Mouse (Mus musculus): Measurements from ENCODE around the gene Zfp617.
"Not testable (repeated sequence)": the region's sequence is repeated elsewhere in the genome, so short reads cannot be mapped to it uniquely, and the experiment has no call there.

Zfp617 gene

DNA sequence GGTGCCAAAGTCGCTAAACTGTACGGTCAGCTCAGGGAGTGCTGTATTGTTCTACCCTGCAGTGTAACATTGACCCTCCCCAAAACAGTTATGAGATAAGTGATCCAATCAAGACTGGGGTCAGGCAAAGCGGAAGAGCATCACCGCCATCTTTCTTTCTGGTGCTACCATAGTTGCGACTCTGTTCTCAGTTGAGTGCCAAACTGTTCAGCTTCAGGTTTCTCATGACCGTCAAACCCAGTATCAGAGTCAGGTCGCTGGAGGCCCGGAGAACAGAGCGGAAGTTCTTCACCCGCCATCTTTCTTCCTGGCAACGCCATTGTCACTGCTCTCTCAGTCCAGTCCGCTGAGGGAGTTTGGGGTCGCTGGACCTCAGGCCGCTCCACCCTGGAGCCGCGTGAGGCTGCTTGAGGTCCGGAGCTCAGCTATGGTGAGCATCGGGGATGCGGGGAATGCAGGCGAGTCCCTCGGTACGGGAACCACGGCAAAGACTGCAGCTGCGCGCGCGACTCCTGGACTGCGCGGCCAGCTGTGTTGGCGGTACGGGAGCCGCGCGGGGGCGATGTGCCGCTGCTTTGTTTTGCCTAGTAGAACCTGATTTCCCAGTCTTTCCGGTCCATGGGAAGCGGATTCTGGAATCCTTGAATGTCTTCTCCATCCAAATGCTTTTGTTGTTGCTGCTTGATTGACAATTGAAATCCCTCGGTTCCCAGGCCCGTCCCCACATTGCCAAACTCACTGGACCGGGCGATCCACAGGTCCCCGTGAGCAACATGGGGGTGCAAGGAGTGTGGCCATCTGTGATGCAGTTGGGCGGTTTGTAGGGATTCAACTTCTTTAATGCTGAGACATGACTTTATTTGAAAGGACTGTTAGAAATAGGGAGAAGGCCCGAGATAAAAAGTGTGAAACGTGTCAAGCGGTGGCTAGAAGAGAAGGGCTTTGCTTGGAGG, at the start of gene Zfp617, which contains the start of gene Zfp882:
Gene Zfp617, plus strand, starts transcription at position 327 of the 953 bp plus-strand sequence.
Gene Zfp882, plus strand, starts transcription at position 300 of the 953 bp plus-strand sequence.
- DNase-seq (ENCODE audit: low spot score), result peak; percentile 32

DNA sequence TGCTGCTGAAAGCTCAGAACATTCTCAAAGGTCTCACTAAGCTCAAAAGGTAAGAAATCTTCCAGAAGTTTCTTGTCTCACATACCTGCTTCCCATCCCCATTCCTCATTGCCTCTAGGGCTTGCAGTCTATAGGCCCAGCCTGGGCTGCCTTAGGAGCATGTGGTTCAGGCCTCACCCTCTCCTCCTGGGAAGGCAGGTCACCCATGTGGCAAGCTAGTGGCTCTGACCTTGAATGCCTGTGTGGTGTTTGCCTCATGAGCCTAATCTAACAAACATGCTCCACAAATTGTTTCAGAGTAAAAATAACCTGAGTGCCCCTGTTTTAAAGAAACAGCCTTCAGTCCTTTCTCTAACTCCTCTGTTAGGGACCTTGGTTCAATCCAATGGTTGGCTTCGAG, 46.9 kb upstream of the Zfp617 start:
- not testable (repeated sequence) for DNase-seq (ENCODE audit: low spot score)

DNA sequence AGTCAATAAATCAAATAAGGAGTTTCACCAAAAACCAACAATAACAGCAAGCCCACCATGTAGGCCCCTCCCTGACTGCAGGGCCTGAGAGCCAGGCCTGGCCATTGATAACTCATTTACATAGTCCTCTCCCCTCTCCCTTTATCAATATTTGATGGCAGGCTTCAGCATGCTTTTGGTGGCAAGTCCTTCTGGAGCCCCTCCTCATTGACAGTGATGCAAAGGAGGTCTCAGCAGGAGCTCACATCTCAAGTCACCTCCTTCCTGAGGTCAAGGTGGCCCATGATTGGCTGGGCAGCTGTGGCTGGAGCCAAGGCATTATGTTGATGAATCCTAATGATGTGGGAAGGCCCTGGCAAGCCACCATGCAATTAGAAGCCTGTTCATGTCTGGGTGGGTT, 46.4 kb upstream of the Zfp617 start:
- DNase-seq (ENCODE audit: low spot score), result not testable (repeated sequence)

GRCm38 (mm10) chr8:71881618-71882274, 26.7 kb upstream of the Zfp617 start, which contains the start of gene Zfp709:
Gene Zfp709 (plus strand): TSS chr8:71882019.
- DNase-seq (ENCODE audit: low spot score), result no peak

GRCm38 (mm10) chr8:71900666-71901065, 7.8 kb upstream of the Zfp617 start:
- not testable (repeated sequence) for DNase-seq (ENCODE audit: low spot score)

GRCm38 (mm10) chr8:71903084-71903483, 5.4 kb upstream of the Zfp617 start:
- DNase-seq (ENCODE audit: low spot score), result not testable (repeated sequence)

- DNase-seq (ENCODE audit: low spot score), result no peak
These were observed 1.6 kb upstream of the Zfp617 start for GRCm38 (mm10) chr8:71906809-71907208.

DNA sequence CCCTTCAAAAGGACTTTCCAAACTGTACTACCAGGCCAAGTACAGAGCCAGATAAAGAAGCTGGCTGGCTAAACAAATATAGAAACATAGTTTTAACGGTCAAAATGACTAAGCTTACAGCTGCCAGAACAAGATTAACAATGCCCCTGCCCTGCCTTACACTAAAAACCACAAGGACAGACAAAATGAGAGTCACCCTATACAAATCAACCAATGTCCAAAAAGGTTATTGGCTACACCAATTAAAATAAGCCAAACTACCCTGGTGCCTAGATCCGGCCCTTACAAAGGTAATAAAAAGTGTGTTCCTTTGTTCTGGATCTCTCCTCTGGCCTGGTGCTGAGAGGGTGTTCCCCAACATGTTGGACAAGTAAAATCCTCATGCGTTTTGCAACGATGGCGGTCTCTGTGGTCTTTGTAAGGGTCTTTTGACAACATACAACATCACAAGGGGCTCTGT, 607 bp upstream of the Zfp617 start:
- DNase-seq (ENCODE audit: low spot score), result no peak

DNA sequence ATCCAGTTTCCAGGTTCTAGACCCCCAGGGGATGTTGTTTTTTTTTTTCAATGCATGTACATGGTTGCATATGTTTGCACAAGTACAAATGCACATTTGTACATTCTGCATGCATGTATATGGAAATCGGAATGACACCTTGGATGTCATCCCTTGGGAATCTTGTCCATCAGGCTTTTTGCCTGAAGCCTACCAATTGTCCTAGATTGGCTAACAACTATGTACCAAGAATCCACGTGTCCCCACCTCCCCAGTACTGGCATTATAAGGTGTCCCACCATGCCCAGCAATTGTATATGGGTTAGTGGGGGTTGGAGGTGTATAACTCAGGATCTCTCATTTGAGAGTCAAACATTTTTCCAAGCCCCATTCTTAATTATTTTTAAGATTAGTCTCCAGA, 3.9 kb downstream of the Zfp617 start:
- DNase-seq (ENCODE audit: low spot score), result no peak

DNA sequence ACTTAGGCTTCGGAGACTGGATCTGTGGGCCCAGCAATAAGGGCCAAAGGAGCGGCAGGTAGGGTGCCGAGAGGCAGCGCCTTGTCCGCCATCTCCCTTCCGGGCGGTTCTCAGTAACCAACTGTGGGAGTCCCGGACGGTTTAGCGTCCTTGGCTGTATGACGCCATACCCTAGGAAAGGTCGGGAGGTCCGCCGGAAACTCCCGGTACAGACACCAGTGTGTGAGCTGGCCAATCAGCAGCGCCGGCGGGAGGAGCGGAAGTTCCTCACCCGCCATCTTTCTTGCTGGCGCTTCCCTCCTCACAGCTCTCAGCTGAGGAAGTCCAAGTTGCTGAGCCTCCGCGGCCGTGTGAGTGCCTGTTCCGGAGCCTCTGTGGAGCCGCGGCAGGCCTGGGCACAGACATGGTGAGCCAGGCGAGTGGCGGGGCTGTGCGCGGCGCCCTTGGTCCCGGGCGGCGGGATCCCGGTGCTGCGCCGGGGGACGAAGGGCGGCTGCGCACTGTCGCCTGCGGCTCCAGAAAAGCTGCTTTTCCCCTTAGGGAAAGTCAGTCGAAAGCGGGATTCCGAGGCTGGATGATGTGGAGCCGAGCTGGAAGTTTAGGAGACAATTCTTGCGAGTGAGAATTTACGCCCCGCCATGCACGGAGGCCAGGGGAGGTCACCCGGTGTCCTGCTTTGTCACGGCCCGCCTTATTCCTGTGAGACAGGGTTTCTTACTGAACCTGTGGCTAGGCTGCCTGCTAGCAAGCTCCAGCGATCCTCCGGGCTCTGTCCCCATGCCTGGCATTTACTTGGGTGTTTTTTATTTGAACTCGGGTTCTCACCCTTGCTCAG, 14.3 kb downstream of the Zfp617 start:
- DNase-seq (ENCODE audit: low spot score), result peak; percentile 81

GRCm38 (mm10) chr8:71925791-71926190, 17.4 kb downstream of the Zfp617 start:
- DNase-seq (ENCODE audit: low spot score), result no peak

GRCm38 (mm10) chr8:71926551-71926950, 18.1 kb downstream of the Zfp617 start:
- no peak for DNase-seq (ENCODE audit: low spot score)

DNA sequence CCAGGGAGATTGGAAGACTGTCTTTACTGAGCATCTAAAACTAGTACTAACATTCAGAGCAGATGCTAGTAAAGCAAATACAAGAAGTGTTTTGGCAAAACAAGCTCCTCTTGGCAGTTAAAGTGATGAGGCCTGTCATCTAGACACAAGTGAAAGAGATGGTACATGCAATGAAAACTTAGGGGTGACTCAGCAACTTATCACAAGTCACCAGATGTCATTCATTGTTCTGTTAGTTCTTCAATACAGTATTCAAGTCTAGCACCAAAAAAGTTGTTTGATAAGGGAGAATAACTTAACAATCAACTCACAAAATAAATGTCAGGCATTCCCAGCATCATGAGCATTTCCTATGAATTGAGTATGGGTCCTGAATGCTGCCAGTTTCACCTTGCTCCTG, 19.3 kb downstream of the Zfp617 start:
- no peak for DNase-seq (ENCODE audit: low spot score)

- DNase-seq (ENCODE audit: low spot score), result not testable (repeated sequence)
These were observed 29.6 kb downstream of the Zfp617 start for GRCm38 (mm10) chr8:71938037-71938436.

DNA sequence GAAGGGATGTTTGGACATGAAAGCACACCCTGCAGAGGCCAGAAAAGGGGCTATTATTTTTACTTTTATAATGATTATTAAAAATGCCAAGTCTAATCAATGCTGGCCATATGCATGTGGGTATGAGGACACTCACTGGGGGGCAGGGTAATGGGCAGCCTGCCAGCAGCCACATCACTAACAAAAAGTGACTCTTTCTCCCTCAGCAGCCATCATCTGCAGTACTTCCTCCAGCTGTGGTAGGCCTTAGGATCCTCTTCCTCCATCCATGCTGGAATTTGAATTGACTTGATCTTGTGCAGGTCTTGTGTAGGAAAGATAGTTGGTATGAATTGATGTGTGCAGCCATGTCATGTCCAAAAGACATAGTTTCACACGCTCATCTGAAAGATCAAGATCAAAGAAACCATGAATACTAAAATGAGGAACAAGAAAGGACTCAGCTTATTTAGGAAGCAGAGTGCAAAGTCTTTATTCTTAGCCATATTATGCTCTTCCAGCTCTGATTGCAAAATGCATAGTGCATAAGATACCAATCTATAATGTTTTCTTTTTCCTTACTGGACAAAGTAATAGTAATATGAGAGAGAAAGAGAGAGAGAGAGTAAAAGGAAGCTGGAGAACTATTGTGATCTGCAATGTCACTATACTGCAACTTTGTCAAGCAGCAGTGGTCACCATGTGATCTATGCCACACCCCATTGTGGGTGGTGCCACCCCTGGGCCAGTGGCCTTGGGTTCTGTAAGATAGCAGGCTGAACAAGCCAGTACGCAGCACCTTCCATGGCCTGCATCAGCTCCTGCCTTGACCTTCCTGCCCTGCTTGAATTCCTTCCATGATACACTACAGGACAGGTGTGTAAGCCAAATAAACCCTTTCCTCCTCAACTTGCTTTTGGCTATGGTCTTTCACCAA, 32.1 kb downstream of the Zfp617 start:
- DNase-seq (ENCODE audit: low spot score), result no peak

DNA sequence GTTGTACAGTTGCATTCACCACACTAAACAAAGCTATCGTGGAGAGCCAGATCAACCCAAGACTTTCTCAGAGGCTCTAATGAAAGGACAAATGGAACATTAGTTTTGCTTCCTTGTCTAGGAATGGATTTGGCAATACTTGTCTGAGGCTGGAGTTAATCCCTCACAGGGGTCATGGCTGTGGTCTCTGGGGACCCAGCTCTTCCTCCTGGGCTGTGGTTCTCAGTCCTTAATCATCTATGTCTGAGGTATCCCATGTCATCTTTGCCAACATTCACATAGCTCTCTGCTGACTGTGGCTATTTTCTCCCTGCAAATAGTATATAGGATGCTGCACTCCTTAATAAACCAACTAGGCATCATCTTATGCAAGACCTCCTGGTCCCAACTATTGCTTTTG, 33.3 kb downstream of the Zfp617 start:
- DNase-seq (ENCODE audit: low spot score), result no peak

DNA sequence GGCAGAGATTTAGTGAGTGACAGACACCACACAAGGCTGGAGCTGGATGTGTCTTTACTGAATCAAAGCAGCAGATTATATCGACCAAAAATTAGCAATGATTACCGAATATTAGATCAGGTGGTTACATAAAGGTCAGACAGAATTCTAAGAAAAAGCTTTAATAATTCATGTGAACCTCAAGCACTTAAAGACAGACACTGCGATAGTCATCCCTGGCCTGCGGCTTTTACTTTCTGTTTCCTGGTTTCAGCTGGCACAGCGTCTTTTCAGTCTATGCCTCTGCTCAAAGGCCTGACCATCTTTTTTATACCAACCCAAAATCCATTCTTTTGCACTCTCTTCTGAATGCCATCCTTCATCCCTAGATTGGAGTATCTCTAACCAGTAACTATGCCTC, 40.2 kb downstream of the Zfp617 start:
- DNase-seq (ENCODE audit: low spot score), result no peak

- peak; percentile 98 for DNase-seq (ENCODE audit: low spot score)
These were observed 42.2 kb downstream of the Zfp617 start, which contains the start of gene Zfp961 for GRCm38 (mm10) chr8:71950482-71951221. Gene Zfp961 (plus strand): TSS chr8:71951038.

DNA sequence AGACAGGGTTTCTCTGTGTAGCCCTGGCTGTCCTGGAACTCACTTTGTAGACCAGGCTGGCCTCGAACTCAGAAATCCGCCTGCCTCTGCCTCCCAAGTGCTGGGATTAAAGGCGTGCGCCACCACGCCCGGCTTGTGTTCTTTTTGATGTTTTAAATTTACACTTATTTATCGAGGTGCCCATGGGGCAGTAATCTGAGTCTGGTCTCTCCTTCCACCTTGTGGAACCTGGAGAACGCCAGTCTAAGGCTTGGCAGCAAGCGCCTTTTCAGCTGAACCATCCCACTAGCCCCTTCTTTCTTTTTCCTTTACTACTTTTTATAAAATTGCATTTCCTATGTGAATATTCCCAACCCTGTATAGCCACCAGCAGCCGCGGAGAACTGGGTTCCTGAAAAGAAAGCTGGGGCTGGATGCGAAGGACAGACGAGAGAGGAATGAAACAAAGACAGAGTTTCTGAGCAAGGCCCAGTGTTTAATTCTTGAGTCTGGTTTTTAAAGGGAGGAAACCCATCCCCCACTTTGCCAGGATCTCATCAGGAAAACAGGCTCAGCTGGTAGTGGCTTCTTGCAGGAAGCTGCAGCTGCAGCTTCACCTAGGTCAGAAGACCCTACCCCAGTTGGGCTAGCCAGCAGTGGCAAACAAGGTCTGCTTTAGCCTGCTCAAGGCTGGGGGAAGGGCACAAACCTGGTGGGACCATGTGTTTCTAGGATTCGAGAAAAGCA, 43.2 kb downstream of the Zfp617 start:
- no peak for DNase-seq (ENCODE audit: low spot score)
